Mouse (Mus musculus) kidney, embryonic 15.5 days (tissue): Measurements from ENCODE around the gene Sec24c. TPM values are rescaled to one million over a fixed set of nuclear protein-coding genes. Genes with fewer than 3 reads are reported as not detected.

ENCODE experiments used
- ATAC-seq: fragments of 200-750 bp; cut with Nextera tagmentation; replicated peaks from 2 replicates; pipeline ENCODE4 v1.8.0; 2017; ENCODE audit warnings: moderate TSS enrichment; ENCODE audit not compliant: low FRiP score
- H3K27ac ChIP-seq: fragments of 300-500 bp; sonication (generic); 2 replicates; pipeline ENCODE4 v1.5.1; 2015; ENCODE audit warnings: mild to moderate bottlenecking, inconsistent platforms
- H3K27me3 ChIP-seq: fragments of 300-500 bp; sonication (generic); 2 replicates; pipeline ENCODE4 v1.6.1; 2015; ENCODE audit warnings: inconsistent platforms
- H3K36me3 ChIP-seq: fragments of 300-500 bp; sonication (generic); 2 replicates; pipeline ENCODE4 v1.6.1; 2015; ENCODE audit warnings: inconsistent platforms
- H3K4me1 ChIP-seq: fragments of 300-500 bp; sonication (generic); 2 replicates; pipeline ENCODE4 v1.6.1; 2015; ENCODE audit warnings: inconsistent platforms
- H3K4me2 ChIP-seq: fragments of 300-500 bp; sonication (generic); 2 replicates; pipeline ENCODE4 v1.6.1; 2015; ENCODE audit warnings: moderate library complexity, mild to moderate bottlenecking, inconsistent platforms
- H3K4me3 ChIP-seq: fragments of 300-500 bp; sonication (generic); replicated peaks from 2 replicates; pipeline ENCODE4 v1.5.1; 2015; ENCODE audit warnings: mild to moderate bottlenecking, inconsistent platforms
- H3K9ac ChIP-seq: fragments of 300-500 bp; sonication (generic); 2 replicates; pipeline ENCODE4 v1.6.1; 2015; ENCODE audit warnings: mild to moderate bottlenecking, inconsistent platforms
- H3K9me3 ChIP-seq: fragments of 300-500 bp; sonication (generic); replicated peaks from 2 replicates; pipeline ENCODE4 v1.6.1; 2016; ENCODE audit warnings: inconsistent platforms
- WGBS: fragments of 180-500 bp; shearing (Covaris S2); methylation state at CpG from one replicate; pipeline ENCODE4 v1.1.7; 2015; ENCODE audit warnings: mixed read lengths; 5-methylcytosine and 5-hydroxymethylcytosine counted together
- polyA plus RNA-seq: library from polyadenylated mRNA; unstranded; fragments of >200 nt; fragmentation: Nextera tagmentation; extraction: Ambion mirVana; gene quantifications from 2 replicates; pipeline ENCODE4 v1.2.1, GENCODE M21; 2015

Sec24c gene
- polyA plus RNA-seq, 1 experiment from 2014 or later = 106 TPM

DNA sequence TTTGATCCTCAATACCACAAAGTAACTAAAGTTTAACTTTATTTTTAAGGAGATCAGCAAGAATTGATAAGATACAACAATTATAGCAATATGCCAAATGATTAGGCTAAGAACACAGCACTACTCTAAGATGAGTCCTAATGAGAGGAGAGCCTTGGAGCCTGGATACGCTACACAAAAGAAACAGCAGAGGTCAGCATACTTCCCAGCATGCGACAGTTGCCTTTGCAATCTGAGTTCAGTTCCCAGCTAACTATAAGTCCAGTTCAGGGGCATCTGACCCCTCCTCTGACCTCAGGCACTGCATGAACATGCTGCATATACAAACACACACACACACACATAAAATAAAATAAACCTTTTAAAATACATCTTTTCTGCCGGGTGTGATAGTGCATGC is 28.6 kb upstream of the Sec24c start:
- Histone ChIP-seq H3K27me3 (no peaks in the 10 kb centered on the region), H3K4me2 (no peak overlapping the region), H3K4me1 (peaks cover 8% of the 10 kb centered on the region), H3K9me3 (no peaks in the 10 kb centered on the region), H3K9ac (no peak overlapping the region), H3K36me3 (no peaks in the 10 kb centered on the region), H3K27ac (no peak overlapping the region), H3K4me3 (no peak overlapping the region)
- ATAC-seq = no peak
- WGBS = 38% methylated on average over 3 of the region's 3 CpGs

DNA sequence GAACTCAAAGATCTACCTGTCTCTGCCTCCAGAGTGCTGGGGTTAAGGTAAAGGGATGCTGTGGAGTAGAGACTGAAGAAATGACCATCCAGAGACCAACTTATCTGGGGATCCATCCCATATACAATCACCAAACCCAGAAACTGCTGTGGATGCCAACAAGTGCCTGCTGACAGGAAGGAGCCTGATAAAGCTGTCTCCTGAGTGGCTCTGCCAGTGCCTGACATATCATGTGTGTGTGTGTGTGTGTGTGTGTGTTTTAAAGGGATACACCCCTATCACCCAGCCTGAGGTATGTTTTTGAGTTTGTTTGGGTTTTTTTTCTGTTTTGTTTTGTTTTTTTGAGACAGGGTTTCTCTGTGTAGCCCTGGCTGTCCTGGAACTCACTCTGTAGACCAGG is 27.7 kb upstream of the Sec24c start:
- Histone ChIP-seq H3K4me3 (no peak overlapping the region), H3K27ac (no peak overlapping the region), H3K27me3 (no peaks in the 10 kb centered on the region), H3K36me3 (no peaks in the 10 kb centered on the region), H3K4me2 (no peak overlapping the region), H3K9me3 (no peaks in the 10 kb centered on the region), H3K9ac (no peak overlapping the region), H3K4me1 (peaks cover 9% of the 10 kb centered on the region)
- no peak for ATAC-seq

DNA sequence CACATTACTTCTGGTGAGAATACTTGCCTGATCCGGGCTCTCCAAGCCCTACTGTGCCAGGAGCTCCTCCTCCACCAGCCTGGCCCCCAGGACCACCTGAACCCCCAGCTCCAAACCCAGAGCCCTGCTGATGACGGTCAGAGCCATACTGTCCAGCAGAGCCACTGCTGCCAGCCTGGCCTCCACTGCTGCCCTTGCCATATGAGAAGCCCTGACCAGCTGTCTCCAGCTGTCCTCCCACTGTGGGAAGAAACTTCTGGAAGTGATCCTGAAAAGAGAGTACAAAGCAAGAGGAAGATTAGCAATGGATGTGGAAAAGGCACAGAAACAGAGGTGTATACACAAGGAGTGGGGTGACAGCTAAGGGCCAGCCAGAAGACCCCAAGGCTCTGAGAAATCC is 23.1 kb upstream of the Sec24c start:
- no peaks in the 10 kb centered on the region for H3K9me3 ChIP-seq
- H3K4me3 ChIP-seq = no peak overlapping the region
- no peak overlapping the region for H3K9ac ChIP-seq
- peaks cover 15% of the 10 kb centered on the region; the same call in 1 of the 2 replicates for H3K4me1 ChIP-seq
- H3K27ac ChIP-seq = no peak overlapping the region
- whole genome bisulfite sequencing = 51% methylated on average over 2 of the region's 2 CpGs
- H3K27me3 ChIP-seq = no peaks in the 10 kb centered on the region
- H3K4me2 ChIP-seq = no peak overlapping the region
- no peak for ATAC-seq
- no peaks in the 10 kb centered on the region for H3K36me3 ChIP-seq

DNA sequence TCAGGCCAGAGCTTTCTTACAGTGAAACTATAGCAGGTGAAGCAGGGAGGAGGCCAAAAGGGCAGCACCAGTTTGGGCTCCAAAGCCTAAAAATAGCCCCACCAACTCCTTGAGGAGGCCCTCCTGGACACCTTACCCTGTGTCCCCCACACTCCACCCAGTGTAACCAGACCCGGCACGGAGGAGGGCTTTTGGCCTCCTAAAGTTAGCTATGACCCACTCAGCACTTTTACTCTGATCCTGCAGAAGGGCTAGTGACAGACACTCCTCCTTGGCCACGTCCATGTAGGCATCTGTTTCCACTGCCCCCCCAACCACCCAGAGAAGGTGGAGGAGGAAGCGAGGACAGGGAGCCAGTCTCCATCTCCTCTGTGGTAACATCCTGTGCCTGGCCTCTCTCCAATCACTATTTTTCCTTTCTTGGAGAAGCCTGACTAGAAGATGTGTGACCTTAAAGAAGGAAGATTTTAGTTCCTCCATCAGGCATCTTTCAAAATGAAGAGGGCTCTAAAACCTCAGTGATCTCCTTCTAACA is 22.3 kb upstream of the Sec24c start:
- Histone ChIP-seq H3K9me3 (no peaks in the 10 kb centered on the region), H3K4me1 (peaks cover 22% of the 10 kb centered on the region), H3K4me2 (no peak overlapping the region), H3K27me3 (no peaks in the 10 kb centered on the region), H3K4me3 (no peak overlapping the region), H3K36me3 (no peaks in the 10 kb centered on the region), H3K9ac (no peak overlapping the region), H3K27ac (no peak overlapping the region)
- ATAC-seq = 0 out of 2 replicates have a peak, but pooled peaks have one; percentile 33
- 43% methylated on average over 4 of the region's 4 CpGs for WGBS

DNA sequence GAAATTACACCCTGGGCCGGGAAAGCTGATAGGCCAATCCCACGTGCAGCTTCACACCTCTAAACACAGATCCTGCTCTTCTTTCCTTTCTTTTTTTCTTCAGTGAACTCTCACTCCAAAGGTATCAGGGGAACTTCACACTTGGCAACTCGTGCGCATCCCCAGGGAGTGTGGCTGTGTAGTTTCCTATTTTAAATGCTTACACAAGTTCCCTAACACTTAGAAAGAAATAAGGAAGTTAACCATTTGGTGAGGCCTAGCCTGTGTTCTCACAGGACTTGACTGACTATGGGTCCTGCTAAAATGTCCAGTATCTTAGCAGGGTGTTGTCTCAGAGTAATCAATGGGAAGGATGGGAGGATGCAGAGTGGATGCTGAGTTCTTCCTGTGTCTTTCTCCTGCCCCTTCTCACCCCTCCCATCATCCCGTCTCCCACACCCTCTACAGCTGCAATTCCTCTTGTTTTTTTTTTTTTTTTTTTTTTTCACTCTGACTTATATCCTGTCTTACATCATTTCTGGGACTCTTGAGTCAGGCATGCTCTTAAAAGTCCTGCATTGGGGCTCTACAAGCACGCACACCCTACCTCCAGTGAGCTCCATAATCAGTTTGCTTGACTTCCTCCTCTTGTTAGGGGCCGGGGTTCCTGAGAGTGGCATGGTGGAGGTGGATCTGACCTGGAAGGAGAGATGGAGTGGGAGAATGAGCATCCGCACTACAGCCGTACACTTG is 19.3 kb upstream of the Sec24c start:
- Histone ChIP-seq H3K27ac (no peak overlapping the region), H3K27me3 (no peaks in the 10 kb centered on the region), H3K9me3 (no peaks in the 10 kb centered on the region), H3K9ac (no peak overlapping the region), H3K4me3 (no peak overlapping the region), H3K36me3 (no peaks in the 10 kb centered on the region), H3K4me2 (no peak overlapping the region), H3K4me1 (peaks cover 22% of the 10 kb centered on the region)
- ATAC-seq = no peak
- 59% methylated on average over 9 of the region's 9 CpGs for WGBS

DNA sequence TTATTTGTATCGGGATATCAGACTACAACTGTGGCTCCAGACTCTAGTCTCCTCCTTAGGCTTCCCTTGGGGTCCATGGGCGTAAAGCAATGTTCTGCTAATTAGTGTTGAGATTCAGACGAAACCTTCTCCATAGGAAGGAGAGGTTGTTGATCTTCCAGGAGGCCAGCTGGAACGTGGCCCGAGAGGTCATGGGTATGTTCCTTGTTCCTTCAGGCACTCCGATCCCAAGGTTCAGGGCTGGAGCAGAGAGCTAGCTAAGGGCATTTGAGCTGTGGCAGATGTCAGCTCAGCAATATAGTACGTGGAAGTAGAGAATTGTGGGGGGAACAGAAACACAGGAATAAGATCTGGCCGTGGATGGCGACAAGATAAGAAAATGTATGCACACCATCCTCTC is 18.4 kb upstream of the Sec24c start:
- no peak overlapping the region for H3K9ac ChIP-seq
- no peaks in the 10 kb centered on the region for H3K36me3 ChIP-seq
- no peak overlapping the region for H3K4me3 ChIP-seq
- WGBS = 50% methylated on average over 9 of the region's 9 CpGs
- no peak for ATAC-seq
- no peaks in the 10 kb centered on the region for H3K9me3 ChIP-seq
- H3K27me3 ChIP-seq = no peaks in the 10 kb centered on the region
- peaks cover 26% of the 10 kb centered on the region for H3K4me1 ChIP-seq
- no peak overlapping the region for H3K27ac ChIP-seq
- no peak overlapping the region for H3K4me2 ChIP-seq

DNA sequence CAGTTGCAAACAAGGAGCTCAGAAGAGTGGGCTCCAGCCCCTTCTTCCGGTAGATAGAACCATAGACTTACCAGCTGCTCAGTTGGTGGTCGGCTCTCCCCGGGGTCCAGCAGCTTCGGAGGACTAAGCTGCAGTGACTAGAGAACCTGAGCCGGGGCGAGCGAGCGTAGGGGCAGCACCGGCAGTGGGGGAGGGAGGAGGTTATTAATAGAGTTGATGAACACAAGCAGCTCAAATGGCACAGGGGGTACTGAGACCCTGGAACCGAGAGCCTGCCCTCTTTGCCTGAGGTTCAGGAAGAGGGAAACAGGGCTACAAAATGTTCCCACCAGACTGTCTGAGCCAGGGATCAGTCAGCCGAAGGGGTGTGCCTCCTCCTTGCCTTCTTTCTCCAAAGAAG is 17.7 kb upstream of the Sec24c start, which contains the start of gene Myoz1:
Gene Myoz1 (minus strand): TSS at position 180 of the 400 bp plus-strand sequence.
- Histone ChIP-seq H3K9ac (no peak within 1 kb of the TSS), H3K36me3 (no peaks in the 10 kb centered on the region), H3K9me3 (no peaks in the 10 kb centered on the region), H3K27me3 (no peaks in the 10 kb centered on the region), H3K4me1 (peaks cover 27% of the 10 kb centered on the region), H3K4me3 (no peak within 1 kb of the TSS), H3K4me2 (no peak within 1 kb of the TSS), H3K27ac (no peak within 1 kb of the TSS)
- no peak for ATAC-seq
- 28% methylated on average over 11 of the region's 11 CpGs for WGBS

DNA sequence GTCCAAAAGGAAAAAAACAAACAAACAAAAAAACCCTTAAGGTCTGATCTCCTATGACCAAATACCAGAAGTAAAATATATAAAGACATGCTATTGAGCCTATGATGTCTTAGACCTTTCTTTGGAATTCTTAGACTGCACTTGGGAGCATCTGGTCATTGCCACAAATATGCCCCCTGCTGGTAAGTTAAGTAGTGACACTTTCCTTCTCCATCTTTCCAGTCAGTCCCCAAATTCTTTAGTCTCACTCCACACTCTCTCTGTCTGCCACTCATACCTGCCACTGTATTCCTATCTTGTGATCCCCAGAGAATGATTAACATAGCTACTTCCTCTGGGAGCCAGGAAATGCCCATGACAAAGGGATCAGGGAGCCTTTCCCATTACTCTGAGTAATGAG is 15.8 kb upstream of the Sec24c start:
- Histone ChIP-seq H3K27ac (no peak overlapping the region), H3K27me3 (peaks cover 11% of the 10 kb centered on the region), H3K4me2 (no peak overlapping the region), H3K4me3 (no peak overlapping the region), H3K36me3 (no peaks in the 10 kb centered on the region), H3K9ac (no peak overlapping the region), H3K4me1 (peaks cover 34% of the 10 kb centered on the region), H3K9me3 (no peaks in the 10 kb centered on the region)
- no peak for ATAC-seq

DNA sequence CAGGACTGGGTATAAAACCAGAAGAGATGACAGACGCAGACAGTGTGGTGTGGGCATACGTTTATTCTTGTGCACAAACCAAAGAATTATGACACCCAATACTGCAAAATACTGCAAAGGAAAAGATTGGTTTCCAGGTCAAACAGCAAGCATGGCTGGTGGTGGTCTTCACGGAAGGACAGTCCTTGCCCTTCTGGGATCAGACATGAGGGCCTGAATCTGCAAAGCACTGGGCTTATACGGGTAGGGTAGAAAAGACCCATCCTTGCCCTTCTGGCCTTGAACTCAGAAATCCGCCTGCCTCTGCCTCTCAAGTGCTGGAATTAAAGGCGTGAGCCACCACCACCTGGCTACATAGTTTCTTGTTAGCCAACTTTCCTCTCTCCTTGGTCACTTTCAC is 15.2 kb upstream of the Sec24c start:
- no peak overlapping the region for H3K4me2 ChIP-seq
- no peak overlapping the region for H3K4me3 ChIP-seq
- no peaks in the 10 kb centered on the region for H3K36me3 ChIP-seq
- peaks cover 34% of the 10 kb centered on the region for H3K4me1 ChIP-seq
- H3K9me3 ChIP-seq = no peaks in the 10 kb centered on the region
- WGBS = 87% methylated on average over 6 of the region's 6 CpGs
- no peak for ATAC-seq
- peaks cover 11% of the 10 kb centered on the region for H3K27me3 ChIP-seq
- no peak overlapping the region for H3K9ac ChIP-seq
- H3K27ac ChIP-seq = no peak overlapping the region

DNA sequence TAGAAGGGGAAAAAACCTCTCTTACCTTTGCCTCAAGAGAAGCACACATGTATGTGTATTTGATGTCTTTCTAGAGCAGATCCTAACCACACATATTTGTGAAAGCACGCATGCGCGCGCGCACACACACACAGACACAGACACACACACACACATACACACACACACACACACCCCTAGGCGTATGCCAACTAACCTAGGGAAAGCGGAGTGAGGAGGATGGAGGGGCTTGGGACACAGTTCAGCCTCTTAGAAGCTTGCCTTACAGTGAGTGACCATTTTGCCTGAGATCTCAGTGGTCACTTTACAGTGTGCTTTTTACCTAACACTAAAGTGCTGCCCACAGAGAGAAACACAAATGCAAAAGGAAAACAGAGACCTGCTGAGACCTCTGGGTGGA is 14.4 kb upstream of the Sec24c start:
- WGBS = 95% methylated on average over 7 of the region's 7 CpGs
- Histone ChIP-seq H3K9ac (no peak overlapping the region), H3K9me3 (no peaks in the 10 kb centered on the region), H3K4me3 (no peak overlapping the region), H3K4me1 (peaks cover 34% of the 10 kb centered on the region), H3K4me2 (no peak overlapping the region), H3K27ac (no peak overlapping the region), H3K27me3 (peaks cover 11% of the 10 kb centered on the region), H3K36me3 (no peaks in the 10 kb centered on the region)
- no peak for ATAC-seq

DNA sequence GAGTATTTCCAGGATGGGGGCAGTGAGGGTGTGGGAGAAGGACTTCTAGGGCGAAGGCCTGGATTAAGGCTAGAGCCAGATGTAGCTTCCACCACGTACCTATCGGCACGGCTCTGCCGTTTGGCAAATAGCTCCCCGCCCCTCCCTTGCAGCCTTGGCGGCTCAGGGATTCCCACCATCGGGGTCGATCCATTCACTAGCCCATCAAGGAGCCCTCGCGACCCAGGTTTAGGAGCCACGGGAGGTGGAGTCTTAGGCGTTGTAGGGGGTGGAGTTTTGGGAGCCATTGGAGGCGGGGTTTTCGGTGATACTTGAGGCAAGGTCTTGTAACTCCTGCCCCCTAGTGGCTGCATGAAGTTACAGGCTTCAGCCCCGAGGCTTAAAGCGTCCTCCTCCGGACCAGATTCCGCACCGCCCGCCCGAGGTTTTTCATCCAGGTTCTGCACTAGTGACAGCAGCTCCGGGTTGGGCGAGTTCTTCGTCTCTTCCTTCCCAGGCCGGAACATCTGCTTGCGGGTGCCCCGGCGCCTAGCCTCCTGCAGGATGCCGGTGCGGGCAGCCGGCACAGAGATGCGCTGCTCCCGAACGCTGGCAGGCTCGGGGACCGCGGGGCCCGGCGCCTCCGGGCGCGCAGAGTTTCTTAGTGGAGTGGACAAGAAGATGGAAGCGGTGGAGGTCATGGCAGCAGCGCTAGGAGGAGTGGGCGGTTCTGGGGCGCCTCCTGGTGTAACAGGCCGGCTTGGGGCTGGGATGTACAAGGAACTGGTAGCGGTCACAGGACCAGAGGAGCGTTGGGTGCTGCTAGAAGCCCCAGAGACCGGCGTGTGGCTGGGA is 13.1 kb upstream of the Sec24c start:
- peak; percentile 82 for ATAC-seq
- Histone ChIP-seq H3K9me3 (no peaks in the 10 kb centered on the region), H3K27me3 (peaks cover 14% of the 10 kb centered on the region), H3K9ac (peak overlapping the region; percentile 69), H3K4me3 (peak overlapping the region; percentile 75), H3K27ac (peak overlapping the region; percentile 95), H3K36me3 (no peaks in the 10 kb centered on the region), H3K4me1 (peaks cover 25% of the 10 kb centered on the region), H3K4me2 (peak overlapping the region; percentile 97)
- WGBS = under 1% methylated on average over 52 of the region's 52 CpGs

DNA sequence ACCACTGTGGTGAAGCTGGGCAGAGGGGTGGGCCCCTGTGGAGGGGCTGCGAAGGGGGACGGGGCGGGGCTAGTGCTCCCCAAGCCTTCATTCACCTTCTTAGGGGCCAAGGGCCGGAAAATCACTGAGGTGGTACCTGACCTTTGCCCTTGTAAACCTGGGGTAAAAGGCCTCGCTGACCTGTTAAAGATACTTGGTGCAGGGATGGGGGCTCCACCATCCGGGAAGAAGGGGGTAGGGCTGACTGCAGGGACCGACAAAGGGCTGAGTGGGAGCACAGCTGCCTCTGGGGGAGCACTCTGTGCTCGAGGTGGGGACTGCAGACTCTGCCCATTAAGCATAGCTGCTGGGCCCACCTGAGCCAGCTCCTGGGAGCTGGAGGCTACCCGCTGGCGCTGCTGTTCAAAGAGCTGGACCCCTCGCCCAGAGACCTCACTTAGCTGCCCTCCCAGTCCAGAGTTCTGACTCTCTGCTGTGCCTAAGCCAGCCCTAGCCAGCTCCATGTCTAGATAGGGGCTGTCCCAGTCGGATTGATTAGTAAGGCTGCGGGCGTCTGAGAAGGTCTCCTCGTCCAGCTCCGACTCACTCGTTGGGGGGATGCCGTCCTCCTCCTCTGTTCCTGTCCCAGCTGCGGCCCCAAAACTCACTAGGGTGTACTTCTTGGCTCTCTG is 12.3 kb upstream of the Sec24c start:
- Histone ChIP-seq H3K4me1 (peaks cover 18% of the 10 kb centered on the region), H3K27me3 (peaks cover 21% of the 10 kb centered on the region), H3K4me2 (peak overlapping the region; percentile 97), H3K36me3 (no peaks in the 10 kb centered on the region), H3K9me3 (no peaks in the 10 kb centered on the region), H3K9ac (peak overlapping the region; percentile 69), H3K27ac (peak overlapping the region; percentile 95), H3K4me3 (peak overlapping the region; percentile 75)
- WGBS = 10% methylated on average over 19 of the region's 19 CpGs
- peak; percentile 40 for ATAC-seq
